Mouse (Mus musculus) megakaryocyte, embryonic 14.5 days (primary cell): Measurements from ENCODE around the gene B3gnt2.

Experiments used
- FLI1 ChIP-seq: IDR thresholded peaks from 2 replicates; pipeline ENCODE4 v1.6.1; 2012; ENCODE audit warnings: low read length, inconsistent platforms, mixed read lengths
- GATA1 ChIP-seq: IDR thresholded peaks from 3 replicates; pipeline ENCODE4 v1.6.1; 2012; ENCODE audit warnings: mixed read lengths, low read length, inconsistent platforms, borderline replicate concordance

DNA sequence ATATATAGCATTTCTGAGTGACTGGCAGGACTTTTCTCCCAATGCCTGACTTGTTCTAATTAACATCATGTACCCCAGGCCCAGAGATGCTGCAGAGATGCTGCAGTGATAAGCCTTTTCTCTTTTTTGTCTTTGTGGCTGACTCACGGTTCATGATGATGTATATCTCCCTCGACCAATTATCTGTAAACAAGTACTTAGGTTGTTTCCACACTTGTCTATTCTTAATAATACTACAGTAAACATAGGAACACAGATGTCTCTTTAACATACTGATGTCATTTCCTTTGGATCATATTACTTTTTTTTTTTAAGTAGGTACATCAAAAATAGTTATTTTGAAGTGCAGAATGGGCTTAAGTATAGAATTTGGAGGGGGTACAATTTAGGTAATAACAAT is 42.2 kb upstream of the B3gnt2 start:
- TF ChIP-seq FLI1 (no peak), GATA1 (no peak)
